Mouse (Mus musculus) cortical plate, adult 2 months (tissue): ENCODE results near the gene Mast4. TPM values are rescaled to one million over a fixed set of nuclear protein-coding genes. Genes with fewer than 3 reads are reported as not detected.

Experiments used
- H3K27ac ChIP-seq: fragments of 200-500 bp; 2 replicates; pipeline ENCODE4 v1.5.1; 2012; ENCODE audit warnings: low read length, control low read depth, inconsistent platforms; ENCODE audit not compliant: insufficient read depth
- H3K4me1 ChIP-seq: fragments of 200-500 bp; 2 replicates; pipeline ENCODE4 v1.6.1; 2011; ENCODE audit warnings: low read length; ENCODE audit not compliant: control insufficient read depth, insufficient read depth
- H3K4me3 ChIP-seq: fragments of 200-500 bp; 2 replicates; pipeline ENCODE4 v1.5.1; 2011; ENCODE audit warnings: mild to moderate bottlenecking, low read length, control low read depth; ENCODE audit not compliant: insufficient read depth
- CTCF ChIP-seq: fragments of 200-500 bp; IDR thresholded peaks from 2 replicates; pipeline ENCODE4 v1.5.1; 2011; ENCODE audit warnings: mild to moderate bottlenecking, control low read depth, low read length; ENCODE audit not compliant: insufficient read depth; ENCODE audit errors: extremely low read depth
- POLR2A ChIP-seq: fragments of 200-500 bp; IDR thresholded peaks from 2 replicates; pipeline ENCODE4 v1.6.1; 2011; ENCODE audit warnings: mild to moderate bottlenecking, low read length, control low read depth; ENCODE audit not compliant: insufficient read depth; ENCODE audit errors: extremely low read depth
- polyA plus RNA-seq: library from polyadenylated mRNA; depleted of rRNA; stranded (reverse); fragments of >200 nt; gene quantifications from 2 replicates; pipeline ENCODE4 v1.2.3, GENCODE M21; 2012

Gene Mast4
- polyA plus RNA-seq, 1 experiment: 19.6 TPM

DNA sequence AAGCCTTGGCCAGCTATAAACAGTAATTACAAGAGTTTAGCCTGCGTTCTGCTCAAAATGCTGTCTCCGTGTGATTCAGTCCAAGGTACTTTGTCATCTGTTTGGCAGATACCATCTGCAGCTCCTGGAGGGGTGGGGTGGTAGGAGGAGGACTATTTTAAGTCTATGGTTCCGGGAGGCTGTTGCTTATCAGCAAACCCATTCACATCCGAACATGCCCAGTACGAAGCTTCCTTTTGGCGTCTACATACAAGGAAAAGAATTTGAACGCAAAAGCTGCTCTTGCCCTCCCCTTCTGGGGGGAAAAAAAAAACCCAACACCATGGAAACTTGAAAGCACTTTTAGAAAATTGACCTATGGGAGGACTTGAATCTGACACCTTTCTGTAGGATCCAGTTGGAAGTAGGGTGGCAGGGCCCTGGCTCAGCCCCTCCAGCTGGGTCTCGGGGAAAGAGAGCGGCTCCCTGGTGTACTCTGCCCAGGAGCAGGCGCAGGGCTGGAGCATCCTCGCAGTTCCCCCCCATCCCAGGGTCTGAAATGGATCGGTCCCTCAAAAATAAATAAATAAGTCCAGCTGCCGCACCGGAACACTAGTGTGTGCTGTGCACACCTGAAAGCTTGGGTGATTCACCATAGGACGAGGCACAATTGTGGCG, 428.2 kb downstream of the Mast4 start:
- TF ChIP-seq CTCF (no peak), POLR2A (peak; percentile 30)
- 0 out of 2 replicates have a peak overlapping the region, but pooled peaks have one; percentile 37 for H3K27ac ChIP-seq
- H3K4me1 ChIP-seq: peaks cover 6% of the 10 kb centered on the region; the same call in 1 of the 2 replicates
- peak overlapping the region; percentile 53 for H3K4me3 ChIP-seq

DNA sequence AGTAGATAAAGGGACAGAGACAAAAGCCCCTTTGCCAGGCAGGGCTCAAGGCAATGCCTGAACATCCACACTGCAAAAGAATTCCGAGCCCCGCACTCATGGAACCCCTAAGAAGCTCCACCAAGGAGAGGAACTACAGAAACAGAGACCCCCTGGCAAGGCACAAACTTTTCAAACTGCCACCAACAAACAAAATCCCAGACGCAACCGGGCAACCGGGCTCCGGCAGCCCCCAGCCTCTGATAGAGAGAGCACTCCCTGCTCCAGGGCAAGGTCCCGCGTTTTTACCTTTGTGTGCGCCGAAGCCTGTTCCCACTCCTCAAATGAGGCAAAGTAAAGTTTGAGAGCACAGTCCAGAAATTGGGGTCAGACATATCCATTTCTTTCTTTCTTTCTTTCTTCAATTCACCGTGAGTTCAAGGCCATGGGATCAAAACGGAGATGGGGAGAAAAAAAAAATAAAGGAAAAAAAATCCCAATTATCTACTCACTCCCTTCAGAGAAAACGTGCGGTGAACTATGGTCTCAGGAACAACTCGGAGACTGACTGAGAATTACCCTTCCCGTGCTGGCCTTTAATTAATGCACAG, 428.8 kb downstream of the Mast4 start:
- no peak overlapping the region for H3K27ac ChIP-seq
- H3K4me1 ChIP-seq: peaks cover 6% of the 10 kb centered on the region; the same call in 1 of the 2 replicates
- TF ChIP-seq CTCF (no peak), POLR2A (no peak)

DNA sequence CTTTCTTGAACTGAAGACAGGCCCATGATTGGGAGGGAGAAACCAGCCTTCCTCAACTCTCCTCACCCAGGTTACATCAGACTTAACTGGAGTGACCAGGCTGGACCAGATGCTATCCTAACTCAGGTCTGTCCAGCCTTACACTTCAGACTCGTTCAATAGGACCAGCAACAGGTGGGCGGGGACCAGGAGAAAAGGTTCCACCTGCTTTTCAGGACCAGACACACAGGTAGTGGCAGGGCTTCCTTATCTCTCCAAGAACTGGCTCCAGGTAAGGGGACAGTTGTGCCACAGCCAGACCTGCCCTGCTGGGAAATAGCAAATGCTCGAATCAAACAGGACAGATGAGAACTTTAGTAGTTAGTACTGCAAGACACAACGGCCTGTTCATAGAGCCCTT, 430.6 kb downstream of the Mast4 start:
- no peak overlapping the region for H3K4me3 ChIP-seq
- no peak for TF ChIP-seq POLR2A
- no peak for TF ChIP-seq CTCF
- H3K27ac ChIP-seq: no peak overlapping the region
- H3K4me1 ChIP-seq: peaks cover 6% of the 10 kb centered on the region; the same call in 1 of the 2 replicates

More for the DNA sequence above, 428.8 kb downstream of the Mast4 start:
- H3K4me3 ChIP-seq: peak overlapping the region; percentile 53

DNA sequence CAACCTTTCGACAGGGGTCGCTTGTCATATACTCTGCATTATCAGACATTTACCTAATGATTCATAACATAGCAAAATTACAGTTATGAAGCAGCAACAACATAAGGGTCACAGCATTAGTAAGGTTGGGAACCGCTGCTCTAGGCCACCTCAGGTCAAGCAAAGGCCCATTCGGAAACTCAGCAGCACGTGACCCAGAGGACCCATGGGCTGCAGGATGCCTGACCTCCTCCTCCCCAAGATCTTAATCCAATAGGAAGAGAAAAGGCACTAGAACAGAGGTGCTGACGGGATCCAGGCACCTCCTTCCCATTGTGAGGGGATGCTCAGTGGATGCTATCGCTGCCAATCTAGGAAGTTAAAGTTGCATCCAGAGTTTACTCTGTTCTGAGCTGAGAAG, 432.2 kb downstream of the Mast4 start:
- Histone ChIP-seq H3K27ac (no peak overlapping the region), H3K4me1 (peaks cover 6% of the 10 kb centered on the region; the same call in 1 of the 2 replicates), H3K4me3 (no peak overlapping the region)
- no peak for TF ChIP-seq POLR2A

DNA sequence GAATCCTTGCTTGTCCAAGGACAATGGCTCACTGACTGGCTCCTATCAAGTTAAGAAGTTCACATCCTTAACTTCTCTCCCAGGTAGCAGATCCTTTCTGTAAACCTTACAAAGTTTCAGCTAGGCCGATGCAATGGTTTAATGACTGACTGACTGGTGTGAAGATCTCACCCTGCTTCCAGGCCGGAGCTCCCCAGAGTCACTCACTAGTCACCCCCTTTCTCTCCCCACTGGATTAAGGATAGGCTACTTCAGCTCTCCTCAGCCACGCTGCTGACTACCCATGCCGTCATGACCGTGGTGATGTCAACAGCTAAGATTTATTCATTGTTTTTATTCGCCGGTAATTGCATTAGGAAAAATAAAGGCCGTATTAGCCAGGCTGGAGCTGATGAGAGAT, 433.8 kb downstream of the Mast4 start:
- Histone ChIP-seq H3K27ac (no peak overlapping the region), H3K4me1 (peaks cover 6% of the 10 kb centered on the region; the same call in 1 of the 2 replicates), H3K4me3 (no peak overlapping the region)
- TF ChIP-seq CTCF: no peak
- no peak for TF ChIP-seq POLR2A

DNA sequence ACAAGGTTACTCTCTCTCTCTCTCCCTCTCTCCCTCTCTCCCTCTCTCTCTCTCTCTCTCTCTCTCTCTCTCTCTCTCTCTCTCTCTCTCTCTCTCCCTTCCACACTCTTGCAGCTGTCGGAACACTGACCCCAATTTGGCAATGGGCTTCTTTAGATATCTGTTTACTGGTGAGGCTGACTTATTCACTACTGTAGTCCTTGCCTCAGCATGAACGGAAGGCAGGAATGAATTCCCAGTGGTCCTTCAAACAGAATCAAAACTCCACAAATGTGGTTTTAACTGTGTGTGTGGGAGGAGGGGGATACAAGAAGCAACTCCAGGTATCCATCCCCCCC, 434.2 kb downstream of the Mast4 start:
- Histone ChIP-seq H3K4me3 (no peak overlapping the region), H3K27ac (no peak overlapping the region), H3K4me1 (peaks cover 6% of the 10 kb centered on the region; the same call in 1 of the 2 replicates)
- no peak for TF ChIP-seq POLR2A
- no peak for TF ChIP-seq CTCF

DNA sequence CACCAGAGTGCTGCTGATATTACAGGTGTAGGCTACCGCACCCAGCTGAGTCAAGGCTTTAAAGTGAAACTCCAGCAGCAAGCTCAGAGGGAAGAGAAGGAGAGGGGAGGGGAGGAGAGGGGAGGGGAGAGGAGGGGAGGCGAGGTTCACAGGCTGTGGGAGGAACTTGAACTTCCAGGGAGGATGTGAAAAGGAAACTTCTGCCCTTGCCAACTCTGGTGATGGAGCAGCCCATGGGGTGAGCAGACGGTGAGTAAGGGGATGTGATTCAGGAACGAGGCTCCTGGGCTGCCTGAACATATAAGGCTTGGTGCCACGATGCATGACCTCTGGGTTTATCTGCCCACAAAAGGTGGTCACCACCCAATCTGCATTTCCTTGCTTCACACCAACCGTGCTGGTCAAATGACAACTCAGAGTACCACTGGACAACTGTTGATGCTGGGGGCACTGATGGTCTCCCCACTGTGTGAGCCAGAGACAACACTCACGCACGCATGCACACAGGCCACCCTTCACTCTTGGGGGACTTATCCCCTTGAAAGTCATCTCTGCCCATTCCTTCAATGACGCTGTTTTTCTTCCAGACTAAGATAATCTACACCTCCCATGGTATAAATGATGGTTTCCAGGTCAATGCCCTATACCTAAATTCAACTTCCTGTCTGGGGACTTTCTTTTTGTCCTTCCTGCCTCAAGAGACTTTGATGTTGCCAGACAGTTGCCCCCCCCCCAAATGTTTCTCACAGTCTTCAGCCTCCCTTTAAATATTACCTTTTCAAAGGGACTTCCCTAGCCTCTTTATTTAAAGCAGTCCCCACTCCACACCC, 434.8 kb downstream of the Mast4 start:
- Histone ChIP-seq H3K4me3 (no peak overlapping the region), H3K4me1 (peaks cover 4% of the 10 kb centered on the region; the same call in 1 of the 2 replicates), H3K27ac (no peak overlapping the region)
- TF ChIP-seq POLR2A (no peak), CTCF (no peak)

DNA sequence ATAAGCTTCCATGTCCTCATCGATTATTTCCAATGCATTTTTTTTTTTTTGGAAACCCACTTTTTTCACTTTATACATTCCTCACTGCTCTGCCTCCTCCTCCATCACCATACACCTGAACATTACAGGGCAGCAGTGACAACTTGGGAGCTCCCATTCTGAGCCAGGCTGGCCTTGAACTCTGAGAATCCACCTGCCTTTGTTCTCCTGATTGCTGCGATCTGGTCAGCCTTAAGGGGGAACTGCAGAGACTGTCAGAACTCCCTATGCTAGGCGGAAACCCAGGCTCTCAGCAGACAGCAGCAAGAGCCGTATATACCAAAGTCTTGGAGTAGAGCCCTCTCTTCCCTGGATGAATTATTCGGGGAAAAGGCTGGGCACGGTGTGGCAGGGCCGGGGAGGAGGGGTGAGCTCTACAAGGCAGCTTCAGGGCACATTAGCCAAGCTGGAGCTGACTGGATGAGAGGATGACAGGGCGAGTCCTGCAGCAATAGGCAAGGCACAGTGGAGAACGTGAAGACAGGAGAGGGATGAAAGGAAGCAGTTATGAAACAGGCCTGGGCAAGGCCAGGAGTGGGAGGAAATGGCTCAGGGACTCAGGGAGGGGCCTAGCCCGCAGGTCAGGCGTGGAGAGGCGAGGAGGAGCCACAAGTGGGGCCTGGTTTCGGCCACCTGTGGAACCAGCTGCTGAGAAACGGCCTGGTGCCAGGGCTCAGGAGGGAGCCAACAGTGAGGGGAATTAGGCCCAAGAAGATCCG, 435.7 kb downstream of the Mast4 start:
- TF ChIP-seq CTCF (no peak), POLR2A (no peak)
- H3K4me1 ChIP-seq: peaks cover 4% of the 10 kb centered on the region; the same call in 1 of the 2 replicates
- no peak overlapping the region for H3K4me3 ChIP-seq
- H3K27ac ChIP-seq: 0 out of 2 replicates have a peak overlapping the region, but pooled peaks have one; percentile 33

DNA sequence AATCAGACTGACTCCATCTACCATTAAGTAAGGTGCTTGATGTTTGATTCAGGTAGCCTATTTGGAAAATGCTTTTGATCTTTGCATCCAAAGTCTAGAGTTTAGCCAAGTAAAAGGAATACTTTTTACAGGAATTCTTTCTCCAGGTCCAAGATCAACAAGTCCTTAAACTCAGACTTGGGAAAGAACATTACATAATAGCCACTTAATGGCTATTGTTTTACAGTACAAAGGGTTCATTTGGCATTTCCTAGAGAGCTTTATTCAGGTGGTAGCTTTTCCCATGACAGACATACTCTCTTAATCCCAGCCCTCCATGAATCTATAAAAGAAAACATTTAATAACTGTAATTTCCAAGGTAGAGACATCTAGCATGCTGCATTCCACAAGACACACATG, 438.0 kb downstream of the Mast4 start:
- TF ChIP-seq CTCF (no peak), POLR2A (no peak)
- no peak overlapping the region for H3K4me3 ChIP-seq
- 0 out of 2 replicates have a peak, but pooled peaks cover 1% of the 10 kb centered on the region for H3K4me1 ChIP-seq
- no peak overlapping the region for H3K27ac ChIP-seq
